15 mouse cellular contexts compared by ENCODE assay signal in genomic region chr5:134942740-134943139, GRCm38 (mm10). TPM values are rescaled to one million over a fixed set of nuclear protein-coding genes. Genes with fewer than 3 reads are reported as not detected.
DNase-seq lines count a peak whose midpoint lies in the region; ATAC-seq and TF ChIP-seq lines count a peak whose summit lies in the region.
"Had no signal": no experiment of that assay in that cellular context is flagged by ENCODE, and none has a peak within 500 bp of the region (broad histone marks: within the 10 kb centered on the region; RNA-seq: fewer than 3 reads in every experiment).

No protein-coding gene starts in this region.

- DNase-seq in adrenal gland, adult 2 months = peak; percentile 70
- no peak for DNase-seq in adrenal gland, adult 18-20 months (ENCODE audit: low spot score in 2 of 2)
- DNase-seq in kidney, postnatal 4 days = no peak
- no peak for DNase-seq in ES-E14 (ENCODE audit: low read depth, low spot score)
- DNase-seq in hindbrain, postnatal 0 days (ENCODE audit: low spot score) = no peak
- no peak for DNase-seq in midbrain, embryonic 10.5 days (ENCODE audit: low spot score)
- DNase-seq: cerebellum, adult 9-10 months; right cerebral cortex, postnatal 14 days; thymus, postnatal 14 days had no signal

- H3K27ac ChIP-seq in kidney, embryonic 14.5 days (ENCODE audit: low read depth, low read length) = 0 out of 2 replicates have a peak overlapping the region, but pooled peaks have one; percentile 17
- peak overlapping the region; percentile 98 for H3K27ac ChIP-seq in ES-E14 (ENCODE audit: insufficient read depth, low read depth, low read length, poor library complexity, severe bottlenecking)
- H3K27ac ChIP-seq in embryonic fibroblast, embryonic 13.5 days (ENCODE audit: insufficient read depth, low read length) = 0 out of 2 replicates have a peak overlapping the region, but pooled peaks have one; percentile 17
- no peak overlapping the region for H3K27ac ChIP-seq in hindbrain, postnatal 0 days
- no peak overlapping the region for H3K27ac ChIP-seq in midbrain, embryonic 10.5 days (replicated peaks)
- H3K27ac ChIP-seq: hindbrain, embryonic 14.5 days had no signal

- H3K4me2 ChIP-seq in kidney, embryonic 14.5 days (replicated peaks; ENCODE audit: low read depth, low read length) = no peak overlapping the region
- no peak overlapping the region for H3K4me2 ChIP-seq in hindbrain, postnatal 0 days (ENCODE audit: low read depth, low read length)
- H3K4me2 ChIP-seq: heart, embryonic 11.5 days; hindbrain, embryonic 14.5 days had no signal

- H3K4me3 ChIP-seq in kidney, embryonic 14.5 days (ENCODE audit: low read length) = no peak overlapping the region
- H3K4me3 ChIP-seq in ES-E14 (ENCODE audit: insufficient read depth in 1 of 2, low read depth in 1 of 2, low read length in 2 of 2, poor library complexity in 1 of 2, severe bottlenecking in 1 of 2) = peak overlapping the region; percentile 7 to 35; a peak in 2 of 4 replicates
- H3K4me3 ChIP-seq in embryonic fibroblast, embryonic 13.5 days (ENCODE audit: insufficient read depth, low read length) = no peak overlapping the region
- H3K4me3 ChIP-seq in hindbrain, postnatal 0 days (ENCODE audit: low read length) = no peak overlapping the region
- no peak overlapping the region for H3K4me3 ChIP-seq in midbrain, embryonic 10.5 days

- H3K36me3 ChIP-seq in kidney, embryonic 14.5 days (ENCODE audit: control insufficient read depth, insufficient read depth, low read length) = no peaks in the 10 kb centered on the region
- H3K36me3 ChIP-seq in ES-E14 (ENCODE audit: control insufficient read depth, insufficient read depth, low read length, poor library complexity, severe bottlenecking) = peaks cover 14% of the 10 kb centered on the region; the same call in 1 of the 2 replicates
- H3K36me3 ChIP-seq in hindbrain, postnatal 0 days (ENCODE audit: insufficient read depth, low read length) = no peaks in the 10 kb centered on the region
- H3K36me3 ChIP-seq in midbrain, embryonic 10.5 days = no peaks in the 10 kb centered on the region

- WGBS in kidney, embryonic 14.5 days = 77% methylated on average over 2 of the region's 2 CpGs
- 78% methylated on average over 2 of the region's 2 CpGs for WGBS in hindbrain, postnatal 0 days
- 85% methylated on average over 2 of the region's 2 CpGs for WGBS in midbrain, embryonic 10.5 days

- H3K9me3 ChIP-seq in kidney, embryonic 14.5 days (ENCODE audit: control insufficient read depth, low read length) = no peaks in the 10 kb centered on the region
- H3K9me3 ChIP-seq in ES-E14 (ENCODE audit: control insufficient read depth, insufficient read depth, low read depth, low read length) = no peaks in the 10 kb centered on the region
- H3K9me3 ChIP-seq in hindbrain, postnatal 0 days (ENCODE audit: low read length) = no peaks in the 10 kb centered on the region
- no peaks in the 10 kb centered on the region for H3K9me3 ChIP-seq in midbrain, embryonic 10.5 days (replicated peaks)

- H3K27me3 ChIP-seq in kidney, embryonic 14.5 days (ENCODE audit: control insufficient read depth, insufficient read depth, low read length) = peaks cover 20% of the 10 kb centered on the region
- peaks cover 10% of the 10 kb centered on the region; the same call in 1 of the 2 replicates for H3K27me3 ChIP-seq in hindbrain, postnatal 0 days (ENCODE audit: insufficient read depth, low read length)
- H3K27me3 ChIP-seq in midbrain, embryonic 10.5 days (ENCODE audit: low read depth, poor library complexity, severe bottlenecking) = peaks cover 42% of the 10 kb centered on the region

- TF ChIP-seq CTCF in embryonic fibroblast, embryonic 13.5 days (IDR thresholded peaks at IDR 0.05; ENCODE audit: borderline replicate concordance, insufficient read depth, low read length) = no peak
- TF ChIP-seq CTCF in hindbrain, postnatal 0 days (IDR thresholded peaks at IDR 0.05; ENCODE audit: low read depth) = no peak

- peaks cover 12% of the 10 kb centered on the region; the same call in 1 of the 2 replicates for H3K4me1 ChIP-seq in kidney, embryonic 14.5 days (ENCODE audit: control insufficient read depth, insufficient read depth, low read length)
- H3K4me1 ChIP-seq in ES-E14 (ENCODE audit: control insufficient read depth in 2 of 2, insufficient read depth in 2 of 2, low read length in 2 of 2, poor library complexity in 1 of 2) = peaks cover 12 to 33% of the 10 kb centered on the region in 2 experiments; a peak in 3 of 4 replicates
- H3K4me1 ChIP-seq in embryonic fibroblast, embryonic 13.5 days (ENCODE audit: control insufficient read depth, insufficient read depth, low read length) = peaks cover 10% of the 10 kb centered on the region; the same call in 1 of the 2 replicates
- H3K4me1 ChIP-seq in hindbrain, postnatal 0 days (ENCODE audit: insufficient read depth, low read length) = no peaks in the 10 kb centered on the region
- peaks cover 15% of the 10 kb centered on the region for H3K4me1 ChIP-seq in midbrain, embryonic 10.5 days

- TF ChIP-seq POLR2A in embryonic fibroblast, embryonic 13.5 days (IDR thresholded peaks at IDR 0.05; ENCODE audit: low read depth, low read length) = peak; percentile 18; the same call in 1 of the 2 replicates

- no peak overlapping the region for H3K9ac ChIP-seq in kidney, embryonic 14.5 days (ENCODE audit: low read depth, low read length)
- H3K9ac ChIP-seq in ES-E14 (ENCODE audit: insufficient read depth, low read depth, low read length, poor library complexity, severe bottlenecking) = peak overlapping the region; percentile 52
- no peak overlapping the region for H3K9ac ChIP-seq in hindbrain, postnatal 0 days (replicated peaks; ENCODE audit: low read length)
- H3K9ac ChIP-seq: hindbrain, embryonic 14.5 days had no signal

- no peak for ATAC-seq in kidney, embryonic 14.5 days (ENCODE audit: low FRiP score, low TSS enrichment)
- ATAC-seq in hindbrain, postnatal 0 days = no peak

- in situ Hi-C loops in ES-E14 (cut with MboI; ENCODE audit: low sequenced_read_pairs in 2 of 2, unreplicated experiment in 2 of 2) = no loop called here

TF ChIP-seq in ES-E14, 5 proteins besides CTCF, POLR2A, EP300 and RAD21 (continues in another document):
- TF ChIP-seq ZNF384 (IDR thresholded peaks at IDR 0.05; ENCODE audit: low read depth, low read length) = no peak

RNA-seq across cellular contexts. Expression of gene Cldn4, which starts 4.0 kb away (rescaled TPM):
- not detected for total RNA-seq in adrenal gland, adult 2 months (2021)
- 0.06 TPM in 1 of 2 replicates, not detected in the other for polyA plus RNA-seq in adrenal gland, adult 2 months (2012; rRNA removed)
- not detected for total RNA-seq in adrenal gland, adult 18-20 months (2021)
- 73.4 and 76.1 TPM in 2 replicates for polyA plus RNA-seq in kidney, embryonic 14.5 days (2014; fragmentation: Nextera tagmentation; extraction: Ambion mirVana)
- total RNA-seq in ES-E14 (2012; rRNA removed) = 150 and 350 TPM in 2 replicates
- polyA plus RNA-seq in embryonic fibroblast, embryonic 13.5 days (2011; ENCODE audit: insufficient read length, low read depth, missing spikeins) = not detected in 2 replicates
- not detected in 2 replicates for total RNA-seq in hindbrain, postnatal 0 days (2014; rRNA removed)
- polyA plus RNA-seq in hindbrain, postnatal 0 days (2015; fragmentation: Nextera tagmentation; extraction: Ambion mirVana) = not detected in 2 replicates
- polyA plus RNA-seq in midbrain, embryonic 10.5 days (2016; fragmentation: Nextera tagmentation; extraction: Ambion mirVana) = 3.2 and 3.4 TPM in 2 replicates
- total RNA-seq: left cerebral cortex, adult 18-20 months had no signal
- polyA plus RNA-seq: hindbrain, embryonic 14.5 days had no signal

RNA-seq across cellular contexts. Expression of gene Mettl27, which starts 10.6 kb away (rescaled TPM):
- total RNA-seq in adrenal gland, adult 2 months (2021) = 10 to 100 TPM; 23.5 to 33.1 TPM
- polyA plus RNA-seq in adrenal gland, adult 2 months (2012; rRNA removed) = 22.5 and 39.1 TPM in 2 replicates
- total RNA-seq in adrenal gland, adult 18-20 months (2021) = 10 to 100 TPM; 23.1 to 23.6 TPM
- polyA plus RNA-seq in kidney, embryonic 14.5 days (2014; fragmentation: Nextera tagmentation; extraction: Ambion mirVana) = 19.4 and 26.6 TPM in 2 replicates
- 15.6 and 17.3 TPM in 2 replicates for total RNA-seq in ES-E14 (2012; rRNA removed)
- 4.1 and 4.2 TPM in 2 replicates for polyA plus RNA-seq in embryonic fibroblast, embryonic 13.5 days (2011; ENCODE audit: insufficient read length, low read depth, missing spikeins)
- total RNA-seq in hindbrain, postnatal 0 days (2014; rRNA removed) = 8.1 and 10.9 TPM in 2 replicates
- polyA plus RNA-seq in hindbrain, postnatal 0 days (2015; fragmentation: Nextera tagmentation; extraction: Ambion mirVana) = 8.5 and 11.0 TPM in 2 replicates
- 9.6 and 12.8 TPM in 2 replicates for polyA plus RNA-seq in midbrain, embryonic 10.5 days (2016; fragmentation: Nextera tagmentation; extraction: Ambion mirVana)

RNA-seq across cellular contexts. Expression of gene Cldn13, which starts 27.4 kb away (rescaled TPM):
- not detected for total RNA-seq in adrenal gland, adult 2 months (2021)
- polyA plus RNA-seq in adrenal gland, adult 2 months (2012; rRNA removed) = not detected in 2 replicates
- total RNA-seq in adrenal gland, adult 18-20 months (2021) = not detected
- polyA plus RNA-seq in kidney, embryonic 14.5 days (2014; fragmentation: Nextera tagmentation; extraction: Ambion mirVana) = 0.20 and 0.24 TPM in 2 replicates
- total RNA-seq in ES-E14 (2012; rRNA removed) = not detected in 2 replicates
- polyA plus RNA-seq in embryonic fibroblast, embryonic 13.5 days (2011; ENCODE audit: insufficient read length, low read depth, missing spikeins) = not detected in 2 replicates
- not detected in 2 replicates for total RNA-seq in hindbrain, postnatal 0 days (2014; rRNA removed)
- polyA plus RNA-seq in hindbrain, postnatal 0 days (2015; fragmentation: Nextera tagmentation; extraction: Ambion mirVana) = not detected in 2 replicates
- 3.2 and 3.8 TPM in 2 replicates for polyA plus RNA-seq in midbrain, embryonic 10.5 days (2016; fragmentation: Nextera tagmentation; extraction: Ambion mirVana)
- total RNA-seq: left cerebral cortex, adult 18-20 months had no signal

RNA-seq across cellular contexts. Expression of gene Tmem270, which starts 36.2 kb away (rescaled TPM):
- total RNA-seq in adrenal gland, adult 2 months (2021) = not detected
- not detected in 2 replicates for polyA plus RNA-seq in adrenal gland, adult 2 months (2012; rRNA removed)
- total RNA-seq in adrenal gland, adult 18-20 months (2021) = not detected
- polyA plus RNA-seq in kidney, embryonic 14.5 days (2014; fragmentation: Nextera tagmentation; extraction: Ambion mirVana) = not detected in 2 replicates
- not detected in 2 replicates for total RNA-seq in ES-E14 (2012; rRNA removed)
- polyA plus RNA-seq in embryonic fibroblast, embryonic 13.5 days (2011; ENCODE audit: insufficient read length, low read depth, missing spikeins) = not detected in 2 replicates
- total RNA-seq in hindbrain, postnatal 0 days (2014; rRNA removed) = not detected in 2 replicates
- polyA plus RNA-seq in hindbrain, postnatal 0 days (2015; fragmentation: Nextera tagmentation; extraction: Ambion mirVana) = not detected in 2 replicates
- polyA plus RNA-seq in midbrain, embryonic 10.5 days (2016; fragmentation: Nextera tagmentation; extraction: Ambion mirVana) = not detected in 2 replicates
- total RNA-seq: left cerebral cortex, adult 18-20 months had no signal
- polyA plus RNA-seq: heart, embryonic 11.5 days; hindbrain, embryonic 14.5 days; limb, embryonic 14.5 days had no signal

RNA-seq across cellular contexts. Expression of gene Cldn3, which starts 43.3 kb away (rescaled TPM):
- total RNA-seq in adrenal gland, adult 2 months (2021) = under 1 TPM; 0.62 to 0.75 TPM
- polyA plus RNA-seq in adrenal gland, adult 2 months (2012; rRNA removed) = 2.9 and 3.7 TPM in 2 replicates
- total RNA-seq in adrenal gland, adult 18-20 months (2021) = under 1 TPM; 0.50 to 0.54 TPM
- polyA plus RNA-seq in kidney, embryonic 14.5 days (2014; fragmentation: Nextera tagmentation; extraction: Ambion mirVana) = 47.0 and 54.7 TPM in 2 replicates
- 8.4 and 24.1 TPM in 2 replicates for total RNA-seq in ES-E14 (2012; rRNA removed)
- not detected in 2 replicates for polyA plus RNA-seq in embryonic fibroblast, embryonic 13.5 days (2011; ENCODE audit: insufficient read length, low read depth, missing spikeins)
- 3.6 and 10.5 TPM in 2 replicates for total RNA-seq in hindbrain, postnatal 0 days (2014; rRNA removed)
- 4.7 and 5.9 TPM in 2 replicates for polyA plus RNA-seq in hindbrain, postnatal 0 days (2015; fragmentation: Nextera tagmentation; extraction: Ambion mirVana)
- 2.0 and 2.9 TPM in 2 replicates for polyA plus RNA-seq in midbrain, embryonic 10.5 days (2016; fragmentation: Nextera tagmentation; extraction: Ambion mirVana)

Comparison
In these comparisons a context has a peak if more than half of its experiments do, and no peak if none do; other contexts are left out.
1. H3K27ac ChIP-seq: peak in kidney, embryonic 14.5 days (single experiment), ES-E14 (single experiment) and embryonic fibroblast, embryonic 13.5 days (single experiment); none in hindbrain, postnatal 0 days (single experiment) and midbrain, embryonic 10.5 days (single experiment).
2. H3K4me3 ChIP-seq: peak in ES-E14 (2 of 2); none in kidney, embryonic 14.5 days (single experiment), embryonic fibroblast, embryonic 13.5 days (single experiment), hindbrain, postnatal 0 days (single experiment) and midbrain, embryonic 10.5 days (single experiment).
3. RNA of gene Cldn4, which starts 4.0 kb away (polyA plus RNA-seq): 73.4 to 76.1 TPM in kidney, embryonic 14.5 days; 3.2 to 3.4 TPM in midbrain, embryonic 10.5 days, not detected in hindbrain, postnatal 0 days, 0.06 TPM in adrenal gland, adult 2 months and not detected in embryonic fibroblast, embryonic 13.5 days; every median in the first group is over 10 times any median in the second.